Mouse (Mus musculus): ENCODE measurements around the gene Hacl1. TPM values are rescaled to one million over a fixed set of nuclear protein-coding genes. Genes with fewer than 3 reads are reported as not detected.

Hacl1 gene
- polyA plus RNA-seq, 1 experiment, result 154 TPM

GRCm38 (mm10) chr14:31666931-31667705, 26.0 kb upstream of the Hacl1 start:
- Histone ChIP-seq H3K4me3 (ENCODE audit: insufficient read depth, low read depth, low read length) (no peak overlapping the region), H3K27ac (ENCODE audit: insufficient read depth, low read depth, low read length) (no peak overlapping the region), H3K4me1 (ENCODE audit: control insufficient read depth, insufficient read depth, low read length) (peaks cover 19% of the 10 kb centered on the region), H3K36me3 (ENCODE audit: control insufficient read depth, insufficient read depth, low read length) (no peaks in the 10 kb centered on the region; the same call in 1 of the 2 replicates), H3K27me3 (replicated peaks; ENCODE audit: control insufficient read depth, insufficient read depth, low read length) (no peaks in the 10 kb centered on the region)
- TF ChIP-seq CTCF (conservative IDR thresholded peaks at IDR 0.05; ENCODE audit: insufficient read depth, insufficient read length, low read depth, low read length) (no peak), POLR2A (IDR thresholded peaks at IDR 0.05; ENCODE audit: low read depth, low read length) (no peak)
- no peak for DNase-seq
- 89% methylated on average over 28 of the region's 28 CpGs for WGBS

DNA sequence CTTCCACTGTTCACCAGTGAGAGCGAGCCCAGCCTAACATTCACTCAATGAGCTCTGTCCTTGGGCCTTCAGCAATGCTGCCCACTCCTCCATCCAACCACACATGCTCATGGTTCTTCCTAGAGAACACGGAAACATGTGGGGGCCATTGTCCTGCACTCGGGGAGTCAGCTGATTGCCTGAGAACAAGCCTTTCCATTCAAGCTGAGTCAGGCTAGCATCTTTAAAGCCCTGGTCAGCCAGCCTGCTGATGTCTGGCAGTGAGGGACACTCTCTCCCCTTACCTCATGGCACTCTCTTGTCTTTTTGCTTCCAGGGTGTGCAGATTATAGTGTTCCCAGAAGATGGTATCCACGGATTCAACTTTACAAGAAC, 24.5 kb upstream of the Hacl1 start:
- no peak for TF ChIP-seq POLR2A (IDR thresholded peaks at IDR 0.05; ENCODE audit: low read depth, low read length)
- no peak for TF ChIP-seq CTCF (conservative IDR thresholded peaks at IDR 0.05; ENCODE audit: insufficient read depth, insufficient read length, low read depth, low read length)
- Histone ChIP-seq H3K27ac (ENCODE audit: insufficient read depth, low read depth, low read length) (no peak overlapping the region), H3K36me3 (ENCODE audit: control insufficient read depth, insufficient read depth, low read length) (no peaks in the 10 kb centered on the region; the same call in 1 of the 2 replicates), H3K4me1 (ENCODE audit: control insufficient read depth, insufficient read depth, low read length) (peaks cover 22% of the 10 kb centered on the region), H3K27me3 (replicated peaks; ENCODE audit: control insufficient read depth, insufficient read depth, low read length) (no peaks in the 10 kb centered on the region), H3K4me3 (ENCODE audit: insufficient read depth, low read depth, low read length) (no peak overlapping the region)
- DNase-seq, result no peak
- WGBS, result 84% methylated on average over 4 of the region's 4 CpGs

- Histone ChIP-seq H3K4me1 (ENCODE audit: control insufficient read depth, insufficient read depth, low read length) (peaks cover 23% of the 10 kb centered on the region), H3K27me3 (replicated peaks; ENCODE audit: control insufficient read depth, insufficient read depth, low read length) (no peaks in the 10 kb centered on the region), H3K36me3 (ENCODE audit: control insufficient read depth, insufficient read depth, low read length) (no peaks in the 10 kb centered on the region; the same call in 1 of the 2 replicates), H3K4me3 (ENCODE audit: insufficient read depth, low read depth, low read length) (no peak overlapping the region), H3K27ac (ENCODE audit: insufficient read depth, low read depth, low read length) (no peak overlapping the region)
- 70% methylated on average over 12 of the region's 12 CpGs for WGBS
- TF ChIP-seq POLR2A (IDR thresholded peaks at IDR 0.05; ENCODE audit: low read depth, low read length), result no peak
- no peak for TF ChIP-seq CTCF (conservative IDR thresholded peaks at IDR 0.05; ENCODE audit: insufficient read depth, insufficient read length, low read depth, low read length)
- no peak for DNase-seq
Measured at GRCm38 (mm10) chr14:31664903-31665565, 23.9 kb upstream of the Hacl1 start.

DNA sequence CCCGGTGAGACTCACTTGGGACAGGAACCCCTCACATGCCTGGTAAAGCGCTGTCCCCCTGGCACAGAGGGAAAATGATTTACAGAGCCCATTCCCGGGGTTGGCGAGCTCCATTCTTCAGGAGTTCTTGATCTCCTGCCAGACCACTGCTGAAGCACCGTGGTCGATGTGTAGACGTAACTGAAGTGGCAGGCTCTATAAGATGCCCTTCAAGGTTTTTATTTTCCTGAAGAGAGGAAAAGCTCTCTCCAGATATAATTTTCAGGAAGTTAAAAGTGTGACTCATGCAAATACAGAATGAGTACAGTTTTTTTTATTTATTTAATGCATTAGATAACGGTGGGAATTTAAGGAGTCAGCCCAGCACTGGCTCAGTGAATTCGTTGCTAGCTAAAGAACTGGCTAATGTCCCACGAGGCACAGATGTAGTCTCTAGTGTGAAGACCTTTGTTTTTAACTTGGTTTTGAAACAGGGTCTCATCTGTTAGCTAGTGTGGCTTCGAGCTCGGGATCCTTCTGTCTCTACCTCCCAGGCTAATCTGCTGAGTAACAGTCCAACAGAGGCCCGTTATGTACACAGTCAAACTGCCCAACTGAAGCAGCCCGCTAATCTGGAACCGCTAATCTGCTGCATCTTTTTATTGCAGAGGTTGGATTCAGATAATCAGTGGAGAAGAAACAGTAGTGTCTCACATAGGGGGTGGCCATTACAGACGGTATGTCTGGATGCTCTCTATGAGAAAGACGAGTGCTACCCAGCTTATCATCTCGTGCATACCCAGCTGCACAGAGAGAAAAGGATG, 23.2 kb upstream of the Hacl1 start:
- peak overlapping the region; percentile 96 for H3K27ac ChIP-seq (ENCODE audit: insufficient read depth, low read depth, low read length)
- peak; percentile 54 for DNase-seq
- 46% methylated on average over 18 of the region's 18 CpGs for WGBS
- peaks cover 27% of the 10 kb centered on the region for H3K4me1 ChIP-seq (ENCODE audit: control insufficient read depth, insufficient read depth, low read length)
- no peak for TF ChIP-seq CTCF (conservative IDR thresholded peaks at IDR 0.05; ENCODE audit: insufficient read depth, insufficient read length, low read depth, low read length)
- TF ChIP-seq POLR2A (IDR thresholded peaks at IDR 0.05; ENCODE audit: low read depth, low read length), result no peak
- H3K27me3 ChIP-seq (replicated peaks; ENCODE audit: control insufficient read depth, insufficient read depth, low read length), result no peaks in the 10 kb centered on the region
- H3K4me3 ChIP-seq (ENCODE audit: insufficient read depth, low read depth, low read length), result no peak overlapping the region
- no peaks in the 10 kb centered on the region; the same call in 1 of the 2 replicates for H3K36me3 ChIP-seq (ENCODE audit: control insufficient read depth, insufficient read depth, low read length)

DNA sequence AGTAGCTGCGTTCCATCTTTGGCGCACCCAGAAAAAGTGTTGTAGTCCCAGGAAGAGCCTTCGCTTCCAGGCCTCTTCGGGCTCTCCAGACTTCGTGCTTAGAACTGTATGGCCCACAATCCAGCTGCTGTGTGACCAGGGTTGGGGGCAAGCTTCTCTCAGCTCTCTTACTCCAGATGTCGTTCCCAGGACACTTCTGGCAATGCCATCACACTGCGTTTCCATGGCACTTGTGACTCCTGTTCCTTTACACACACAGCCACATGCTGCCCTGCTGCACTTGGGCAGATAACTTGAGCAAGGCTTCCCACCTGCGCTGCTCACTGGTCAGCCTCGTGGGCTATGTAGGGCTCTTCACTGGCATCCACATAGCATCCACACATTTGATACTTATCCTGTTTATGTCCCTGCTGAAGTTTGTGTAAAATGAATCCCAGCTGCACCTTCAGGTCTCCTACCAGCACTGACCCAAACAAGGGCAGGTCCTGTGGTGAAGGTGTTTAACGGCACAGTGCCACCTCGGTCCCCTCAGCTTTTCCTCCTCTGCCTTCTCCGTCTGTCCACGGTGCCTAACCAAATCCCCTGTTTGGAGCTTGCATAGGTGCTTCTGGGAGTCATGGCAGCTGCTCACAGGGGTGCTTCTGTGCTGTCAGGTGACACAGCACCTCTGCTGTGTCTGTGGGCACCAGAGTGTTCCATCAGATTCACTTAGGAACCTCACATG, 22.5 kb upstream of the Hacl1 start:
- H3K27ac ChIP-seq (ENCODE audit: insufficient read depth, low read depth, low read length), result peak overlapping the region; percentile 96
- H3K27me3 ChIP-seq (replicated peaks; ENCODE audit: control insufficient read depth, insufficient read depth, low read length), result no peaks in the 10 kb centered on the region
- WGBS, result 69% methylated on average over 13 of the region's 13 CpGs
- peaks cover 34% of the 10 kb centered on the region for H3K4me1 ChIP-seq (ENCODE audit: control insufficient read depth, insufficient read depth, low read length)
- no peak for TF ChIP-seq POLR2A (IDR thresholded peaks at IDR 0.05; ENCODE audit: low read depth, low read length)
- no peak for TF ChIP-seq CTCF (conservative IDR thresholded peaks at IDR 0.05; ENCODE audit: insufficient read depth, insufficient read length, low read depth, low read length)
- H3K4me3 ChIP-seq (ENCODE audit: insufficient read depth, low read depth, low read length), result no peak overlapping the region
- H3K36me3 ChIP-seq (ENCODE audit: control insufficient read depth, insufficient read depth, low read length), result no peaks in the 10 kb centered on the region; the same call in 1 of the 2 replicates
- DNase-seq, result no peak

DNA sequence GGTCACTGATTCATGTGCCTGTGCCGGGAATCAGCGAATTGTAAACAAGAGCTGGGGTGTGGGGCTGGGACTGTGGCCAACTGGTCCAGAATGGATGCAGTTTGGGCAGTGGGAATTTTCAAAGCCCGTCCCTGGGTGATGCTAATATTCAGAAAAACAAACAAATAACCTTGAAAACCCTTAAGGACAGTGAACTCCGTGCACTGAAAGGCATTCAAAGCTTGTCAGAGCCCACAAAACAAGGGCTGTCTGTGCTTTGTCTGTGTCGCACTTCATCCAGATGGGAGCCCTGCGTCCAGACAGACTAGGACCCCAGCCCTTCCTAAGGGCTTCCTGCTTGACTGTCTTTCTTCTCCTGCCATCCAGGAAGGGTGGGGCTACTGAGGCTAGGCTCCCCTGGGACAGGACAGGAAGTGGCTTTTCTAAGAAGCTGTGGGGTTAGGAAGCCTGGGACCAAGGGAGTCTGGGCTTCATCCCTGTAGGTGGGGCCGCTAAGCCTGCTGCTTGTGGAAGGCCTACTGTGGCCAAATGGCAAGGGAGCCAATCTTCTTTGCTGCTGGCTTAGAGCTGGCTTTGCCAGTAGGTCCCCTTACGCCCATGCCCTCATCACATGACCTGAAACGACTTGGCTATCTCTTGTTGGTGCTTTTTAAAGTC, 21.6 kb upstream of the Hacl1 start:
- 22% methylated on average over 9 of the region's 9 CpGs for WGBS
- Histone ChIP-seq H3K4me1 (ENCODE audit: control insufficient read depth, insufficient read depth, low read length) (peaks cover 41% of the 10 kb centered on the region), H3K27ac (ENCODE audit: insufficient read depth, low read depth, low read length) (peak overlapping the region; percentile 96), H3K4me3 (ENCODE audit: insufficient read depth, low read depth, low read length) (no peak overlapping the region), H3K36me3 (ENCODE audit: control insufficient read depth, insufficient read depth, low read length) (no peaks in the 10 kb centered on the region; the same call in 1 of the 2 replicates), H3K27me3 (replicated peaks; ENCODE audit: control insufficient read depth, insufficient read depth, low read length) (no peaks in the 10 kb centered on the region)
- peak; percentile 91 for DNase-seq
- TF ChIP-seq POLR2A (IDR thresholded peaks at IDR 0.05; ENCODE audit: low read depth, low read length) (no peak), CTCF (conservative IDR thresholded peaks at IDR 0.05; ENCODE audit: insufficient read depth, insufficient read length, low read depth, low read length) (no peak)

Data from kidney, adult 2 months (tissue).